Mouse (Mus musculus): ENCODE measurements around the gene Scgb1b24. TPM values are rescaled to one million over a fixed set of nuclear protein-coding genes. Genes with fewer than 3 reads are reported as not detected.

Gene Scgb1b24
- polyA plus RNA-seq (2012; rRNA removed), result not detected in 2 replicates

GRCm38 (mm10) chr7:33743499-33743898 lies at the start of gene Scgb1b24:
Gene Scgb1b24, plus strand, starts transcription at chr7:33743799.
- no peak for TF ChIP-seq POLR2A (IDR thresholded peaks at IDR 0.05; ENCODE audit: borderline replicate concordance, extremely low read depth, low read depth, low read length)
- no peak for TF ChIP-seq CTCF (IDR thresholded peaks at IDR 0.05; ENCODE audit: insufficient read depth, low read length)
- Histone ChIP-seq H3K4me3 (replicated peaks; ENCODE audit: extremely low read depth, low read depth, low read length) (no peak within 1 kb of the TSS), H3K4me1 (ENCODE audit: control insufficient read depth, insufficient read depth, low read length) (no peaks in the 10 kb centered on the region)
- DNase-seq, result no peak
- WGBS, result 64% methylated on average over 3 of the region's 3 CpGs

- H3K4me3 ChIP-seq (replicated peaks; ENCODE audit: extremely low read depth, low read depth, low read length), result no peak within 1 kb of the TSS
- TF ChIP-seq CTCF (IDR thresholded peaks at IDR 0.05; ENCODE audit: insufficient read depth, low read length) (no peak), POLR2A (IDR thresholded peaks at IDR 0.05; ENCODE audit: borderline replicate concordance, extremely low read depth, low read depth, low read length) (no peak)
- DNase-seq, result no peak
- no peaks in the 10 kb centered on the region for H3K4me1 ChIP-seq (ENCODE audit: control insufficient read depth, insufficient read depth, low read length)
- WGBS, result 68% methylated on average over 2 of the region's 2 CpGs
These were observed 4.4 kb upstream of the Scgb1b24 start, which contains the start of gene Scgb2b24 for GRCm38 (mm10) chr7:33739212-33739611. Gene Scgb2b24, minus strand, starts transcription at chr7:33739312.

Other genes starting within 250 kb of the Scgb1b24 start
- not detected in 2 replicates for gene Scgb2b21, start 223.3 kb upstream of the Scgb1b24 start, polyA plus RNA-seq (2012; rRNA removed)
- gene Scgb2b24, start 4.5 kb upstream of the Scgb1b24 start, polyA plus RNA-seq (2012; rRNA removed), result not detected in 2 replicates
- gene Scgb2b26, start 201.2 kb downstream of the Scgb1b24 start, polyA plus RNA-seq (2012; rRNA removed), result not detected in 2 replicates

Measured in lung, adult 2 months (tissue).